Mouse (Mus musculus): ENCODE measurements at regions not wholly inside any gene's neighbourhood (a gene's known extent, or its start where the extent isn't known, plus 50 kb on each side); places are given as distances from the start of the nearest gene placed in this dataset.
"Not testable (repeated sequence)": the region's sequence is repeated elsewhere in the genome, so short reads cannot be mapped to it uniquely, and the experiment has no call there.

DNA sequence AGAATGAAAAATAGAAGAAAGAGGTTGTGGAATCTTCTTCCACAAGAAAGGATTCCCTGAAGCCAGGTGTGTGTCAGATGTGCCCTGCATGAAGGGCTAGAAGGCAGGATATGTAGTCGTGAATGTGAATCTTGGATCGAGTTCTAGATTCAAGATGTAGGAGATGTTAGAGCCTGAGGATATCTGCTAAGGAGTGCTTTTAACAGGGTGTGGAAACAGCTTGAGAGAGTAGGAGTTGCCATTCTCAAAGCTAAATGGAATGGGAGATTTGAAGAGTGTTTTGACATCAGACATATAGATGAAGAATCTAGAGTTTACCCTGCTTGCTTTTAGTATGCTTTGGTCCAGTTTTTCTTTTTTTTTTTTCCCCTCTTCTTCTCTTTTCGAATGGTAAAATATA lies 590.3 kb downstream of the Sis start:
- no peak for DNase-seq
- intact Hi-C loops (cut with DNase I): no loop called here

DNA sequence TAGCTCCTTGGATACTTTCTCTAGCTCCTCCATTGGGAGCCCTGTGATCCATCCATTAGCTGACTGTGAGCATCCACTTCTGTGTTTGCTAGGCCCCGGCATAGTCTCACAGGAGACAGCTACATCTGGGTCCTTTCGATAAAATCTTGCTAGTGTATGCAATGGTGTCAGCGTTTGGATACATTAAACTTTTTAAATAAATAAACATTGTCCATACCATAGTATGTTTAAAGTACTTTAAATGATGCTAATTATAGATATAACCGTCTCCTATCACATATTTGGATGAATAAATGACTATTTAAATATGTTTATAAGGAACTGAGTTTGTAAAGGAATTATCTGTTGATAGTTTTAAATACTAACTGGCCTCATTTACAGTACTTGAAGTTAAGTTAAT lies 607.8 kb downstream of the Sis start:
- intact Hi-C loops (cut with DNase I); DNase-seq: not testable (repeated sequence)

DNA sequence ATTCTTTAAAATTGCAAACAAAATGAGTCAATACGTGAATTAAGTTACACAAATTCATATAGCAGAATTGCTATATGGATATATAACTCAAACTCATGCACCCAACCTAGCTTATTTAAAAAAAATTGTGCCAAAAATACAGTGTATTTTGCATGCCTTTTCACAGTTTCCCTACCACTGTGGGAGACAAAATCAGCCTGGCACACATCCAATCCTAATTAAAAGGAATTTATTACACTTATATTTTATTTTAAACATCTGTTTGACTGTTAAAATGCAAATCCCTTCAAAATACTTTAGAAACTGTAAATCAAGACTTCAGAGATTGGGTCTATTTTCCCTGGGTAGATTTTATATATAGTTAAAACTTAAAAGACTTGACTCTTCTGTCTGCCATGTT lies 639.6 kb downstream of the Sis start:
- DNase-seq: no peak
- intact Hi-C loops (cut with DNase I): no loop called here

DNA sequence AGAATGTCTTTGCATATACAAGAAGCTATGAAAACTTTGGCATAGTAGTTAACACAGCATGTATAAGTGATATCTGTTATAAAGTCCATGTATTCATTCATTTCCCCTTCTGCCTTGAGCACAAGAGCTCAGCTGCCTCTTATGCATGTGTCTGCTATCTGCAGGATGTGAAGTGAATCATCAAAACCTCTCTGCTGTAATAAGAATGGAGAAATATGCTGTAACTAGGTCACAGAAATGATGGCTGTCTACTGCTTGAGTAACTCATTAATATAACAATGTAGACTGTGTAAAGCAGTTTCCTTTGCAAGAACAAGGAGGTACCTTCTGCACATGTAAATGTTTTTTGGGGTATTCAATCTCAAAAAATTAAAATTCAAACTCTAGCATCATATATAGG lies 643.8 kb downstream of the Sis start:
- DNase-seq: no peak
- intact Hi-C loops (cut with DNase I): loop anchor here (2.0 kb wide), 1 partner anchor 15 kb away; no protein-coding TSS in a partner anchor

DNA sequence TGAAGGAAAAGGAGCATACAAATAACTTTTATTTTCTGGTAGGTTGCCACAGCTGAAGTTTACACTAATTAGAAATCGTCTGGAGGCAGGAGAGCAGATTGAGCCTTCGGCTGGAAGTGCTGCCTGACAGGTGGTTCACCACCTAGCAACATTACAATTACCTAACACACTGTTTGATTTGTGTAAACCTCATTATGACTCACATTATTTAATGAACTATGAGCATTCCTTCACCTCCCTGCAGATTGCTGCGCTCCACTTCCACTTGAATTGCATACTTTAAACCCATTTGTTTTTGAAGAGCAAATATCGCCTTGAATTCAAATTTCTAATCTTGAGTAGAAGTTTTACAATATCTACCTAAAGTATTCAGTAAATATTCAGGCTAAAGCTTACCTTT lies 663.0 kb downstream of the Sis start:
- DNase-seq: no peak
- intact Hi-C loops (cut with DNase I): no loop called here
